Mouse (Mus musculus): Measurements from ENCODE around the gene Irf3.

Irf3 gene

DNA sequence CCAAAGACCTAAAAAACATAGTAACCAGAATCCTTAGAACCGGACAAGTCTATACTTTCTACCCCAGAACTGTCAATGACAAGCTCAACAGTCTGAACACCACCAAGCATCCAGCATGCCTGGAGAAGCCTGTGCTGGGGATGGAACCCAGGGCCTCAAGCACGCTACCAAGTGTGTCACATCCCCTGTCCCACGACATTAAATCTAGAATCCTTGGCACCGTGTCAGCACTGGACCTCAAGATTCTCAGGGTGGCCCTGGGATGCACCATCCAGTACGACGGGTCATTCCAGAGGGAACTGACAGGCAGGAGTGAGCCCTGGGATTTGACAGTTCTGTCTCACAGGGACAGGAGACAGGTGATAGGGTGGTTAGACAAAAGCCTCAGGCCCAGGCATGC lies 32.5 kb downstream of the Irf3 start:
- CTCF ChIA-PET: no interaction called here

DNA sequence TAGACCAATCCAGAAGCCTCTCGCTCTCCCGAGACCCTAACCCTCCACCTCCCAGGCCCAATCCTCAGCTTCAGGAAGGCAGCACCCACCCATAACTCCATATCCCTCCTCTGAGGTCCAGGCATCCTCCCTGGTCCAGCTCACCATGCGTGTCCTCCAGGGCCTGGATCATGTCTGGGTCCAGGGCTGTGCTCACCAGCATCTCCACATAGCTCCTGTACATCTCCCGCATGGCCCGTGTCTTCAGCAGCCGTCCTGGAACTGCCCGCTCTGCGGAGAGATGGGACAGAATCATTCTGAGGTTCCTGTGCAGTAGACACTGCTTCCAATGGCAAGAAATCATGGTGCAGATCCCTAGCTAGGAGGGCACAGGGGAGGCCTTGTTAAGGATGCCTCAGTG lies 33.4 kb downstream of the Irf3 start:
- CTCF ChIA-PET: no interaction called here

DNA sequence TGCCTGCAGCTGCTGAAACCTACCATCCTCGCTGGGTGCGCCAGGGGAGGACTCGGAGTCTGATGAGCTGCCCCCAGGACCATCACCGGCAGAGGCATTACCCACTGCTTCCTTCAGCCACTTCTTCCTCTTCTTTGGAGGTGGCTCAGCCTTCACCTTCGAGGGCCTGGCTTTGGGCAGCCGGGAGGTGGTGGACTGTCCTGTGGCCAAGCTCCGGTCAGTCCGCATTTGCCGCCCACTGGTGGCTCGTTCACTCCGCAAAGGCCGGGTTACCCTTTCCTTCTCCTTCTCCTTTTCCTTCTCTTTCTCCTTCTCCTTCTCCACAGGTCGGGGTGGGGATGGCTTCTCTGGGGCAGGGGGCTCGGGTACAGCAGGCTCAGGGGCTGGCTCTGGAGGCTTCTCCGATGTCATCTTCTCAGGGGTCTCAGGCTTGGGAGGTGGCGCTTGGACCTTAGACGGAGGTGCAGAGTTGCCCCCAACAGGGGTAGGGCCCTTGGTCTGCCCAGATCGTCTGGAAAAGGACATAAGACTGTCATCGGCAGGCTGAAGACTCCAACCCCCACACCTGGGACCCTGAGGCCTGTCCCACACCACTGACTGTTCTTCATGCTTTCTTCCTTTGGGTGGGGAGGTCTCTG lies 36.4 kb downstream of the Irf3 start:
- CTCF ChIA-PET: interaction anchor here (0.5 kb wide), 1 partner anchor 441 kb away, joined by 3 read pairs; no protein-coding TSS in a partner anchor

DNA sequence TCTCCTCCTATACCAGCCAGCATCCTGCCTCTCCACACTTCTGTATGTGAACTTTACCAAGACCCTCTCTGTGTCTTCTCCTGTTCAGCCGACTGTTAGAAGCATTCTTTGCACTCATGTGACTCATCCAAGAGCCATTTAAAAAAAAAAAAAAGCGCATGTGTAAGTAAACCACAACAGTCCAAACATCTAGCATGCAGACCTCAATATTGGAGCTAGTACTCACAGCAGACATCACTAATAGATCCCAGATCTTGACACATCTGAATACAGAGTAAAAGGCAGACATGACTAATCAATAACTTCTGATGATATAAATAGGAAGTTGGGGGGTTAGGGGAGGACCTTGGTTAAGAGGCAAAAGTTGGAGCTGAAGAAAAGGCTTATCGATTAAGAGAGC lies 38.2 kb downstream of the Irf3 start:
- CTCF ChIA-PET: interaction anchor here (0.7 kb wide), 1 partner anchor 43 kb away, joined by 9 read pairs; no protein-coding TSS in a partner anchor

DNA sequence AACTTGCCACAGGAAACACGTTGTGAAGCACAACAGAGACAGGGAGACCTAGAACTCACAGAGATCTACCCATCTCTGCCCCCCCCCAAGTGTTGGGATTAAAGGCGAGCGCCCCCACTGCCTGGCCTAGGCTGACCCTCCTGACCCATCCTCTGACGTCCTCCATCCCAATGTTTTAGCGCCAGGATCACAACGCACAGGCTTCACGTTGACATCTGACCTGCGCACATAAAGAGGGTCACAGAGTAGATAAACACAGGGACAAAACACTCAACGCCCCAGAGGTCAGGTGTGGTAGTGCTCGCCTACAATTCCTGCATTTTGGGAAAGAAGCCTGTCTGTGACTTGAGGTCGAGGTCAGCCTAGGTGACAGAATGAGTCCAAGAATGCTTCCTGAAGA lies 39.3 kb downstream of the Irf3 start:
- CTCF ChIA-PET: interaction anchor here (0.6 kb wide), 1 partner anchor 241 kb away, joined by 6 read pairs; the partner anchor contains the start of gene Slc6a21

DNA sequence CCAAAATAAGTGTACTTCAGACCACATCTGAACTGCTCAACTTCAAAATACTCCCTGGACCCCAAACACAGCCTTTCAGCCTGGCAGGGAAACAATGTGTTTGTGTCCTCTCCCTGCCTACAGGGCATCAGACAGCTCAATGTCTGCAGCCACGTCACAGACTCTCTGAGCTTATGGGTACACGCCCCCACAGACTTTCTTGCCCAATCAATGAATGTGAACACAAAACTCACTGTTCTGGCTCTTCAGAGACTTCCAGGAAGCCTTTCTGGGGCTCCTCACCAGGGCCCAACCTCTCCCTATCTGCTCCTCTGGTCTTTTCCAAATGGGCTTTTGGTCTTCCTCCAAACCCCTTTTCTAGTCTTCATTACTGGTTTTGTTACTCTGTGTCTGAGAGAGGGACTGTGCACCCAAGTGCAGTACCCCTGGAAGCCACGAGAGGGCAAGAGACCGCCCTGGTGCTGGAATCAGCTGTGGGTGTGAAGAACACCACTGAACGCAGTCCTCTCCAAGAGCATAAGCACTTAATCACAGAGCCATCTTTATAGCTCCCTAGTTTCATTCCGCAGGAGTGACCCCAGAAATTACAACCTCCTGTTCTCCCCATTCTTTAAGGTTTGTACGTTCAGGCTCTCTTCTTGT lies 40.4 kb downstream of the Irf3 start:
- CTCF ChIA-PET: interaction anchor here (0.9 kb wide), 1 partner anchor 12 kb away, joined by 3 read pairs; no protein-coding TSS in a partner anchor

DNA sequence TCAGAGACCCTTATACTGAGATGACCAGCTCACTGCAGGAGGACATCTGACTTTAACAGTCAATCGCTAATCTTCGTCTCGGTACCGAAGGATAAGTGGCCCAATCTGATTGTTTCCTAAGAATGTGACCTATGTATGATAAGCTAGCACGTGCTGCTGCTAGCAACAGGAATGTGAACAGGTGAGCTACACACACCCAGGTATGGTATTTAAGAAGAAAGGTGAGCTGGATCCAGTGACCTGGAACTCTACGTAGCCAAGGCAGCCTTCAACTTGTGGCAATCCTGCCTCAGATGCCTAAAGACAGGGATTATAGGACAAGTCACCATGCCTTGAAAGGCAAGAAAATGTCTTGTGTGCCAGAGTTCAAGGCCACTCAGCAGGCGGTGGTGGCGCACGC lies 41.0 kb downstream of the Irf3 start:
- CTCF ChIA-PET: interaction anchor here (0.9 kb wide), 1 partner anchor 13 kb away, joined by 3 read pairs; no protein-coding TSS in a partner anchor

DNA sequence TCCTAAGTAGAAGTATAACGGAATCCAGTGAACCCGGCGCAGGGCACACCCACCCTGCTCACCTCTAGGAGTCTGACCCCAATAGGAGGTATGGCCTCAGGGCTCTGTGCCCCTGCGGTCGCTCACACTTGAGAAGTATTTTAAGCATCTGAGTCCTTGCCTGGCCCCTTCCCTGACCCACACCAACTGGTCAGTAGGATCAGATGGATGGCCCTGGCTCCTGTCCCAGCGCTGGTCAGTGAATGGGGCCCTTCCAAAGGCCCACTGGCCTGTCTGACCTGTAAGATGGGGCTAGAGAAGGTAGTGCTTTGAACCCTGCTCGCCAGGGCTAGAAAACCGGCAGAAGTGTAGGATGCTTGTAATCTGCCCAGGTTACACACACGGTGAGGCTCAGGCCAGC lies 43.4 kb downstream of the Irf3 start:
- CTCF ChIA-PET: no interaction called here

DNA sequence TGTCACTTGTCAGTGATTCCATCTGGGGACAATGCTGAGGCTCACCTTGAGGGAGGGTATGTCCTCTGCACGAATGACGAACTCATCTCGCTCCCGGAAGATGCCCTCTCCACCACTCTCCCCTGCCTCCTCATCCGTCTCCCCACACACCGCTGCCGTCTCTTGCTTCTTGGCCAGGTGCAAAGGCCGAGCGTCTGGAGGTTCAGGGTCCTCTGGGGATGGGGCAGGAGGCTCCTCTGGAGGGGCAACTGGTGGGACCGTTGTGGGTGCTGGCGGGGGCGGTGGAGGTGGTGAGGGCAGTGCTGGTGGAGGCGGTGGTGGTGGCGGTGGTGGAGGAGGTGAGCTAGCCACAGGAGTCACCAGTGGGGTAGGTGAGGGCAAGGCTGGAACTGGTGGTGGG lies 45.9 kb downstream of the Irf3 start:
- CTCF ChIA-PET: no interaction called here

DNA sequence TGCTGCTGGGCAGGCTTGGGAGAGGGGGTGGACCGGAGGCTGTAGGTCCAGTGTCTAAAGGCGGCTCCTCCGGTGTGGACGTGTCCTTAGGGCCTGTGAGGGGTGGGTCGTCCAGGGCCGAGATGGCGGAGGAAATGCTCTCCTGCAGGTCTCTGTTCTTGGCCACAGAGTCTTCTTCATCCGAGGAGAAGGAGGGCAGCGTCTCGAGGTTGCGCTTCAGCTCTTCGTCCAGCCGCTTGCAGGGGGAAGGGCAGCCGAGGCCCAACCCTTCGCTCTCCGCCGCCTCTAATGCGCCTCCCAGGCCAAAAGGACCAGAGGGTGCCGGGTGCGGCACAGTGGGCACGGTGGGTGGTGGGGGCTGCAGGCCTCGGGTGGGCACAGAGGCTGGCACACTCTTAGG lies 48.3 kb downstream of the Irf3 start:
- CTCF ChIA-PET: no interaction called here

DNA sequence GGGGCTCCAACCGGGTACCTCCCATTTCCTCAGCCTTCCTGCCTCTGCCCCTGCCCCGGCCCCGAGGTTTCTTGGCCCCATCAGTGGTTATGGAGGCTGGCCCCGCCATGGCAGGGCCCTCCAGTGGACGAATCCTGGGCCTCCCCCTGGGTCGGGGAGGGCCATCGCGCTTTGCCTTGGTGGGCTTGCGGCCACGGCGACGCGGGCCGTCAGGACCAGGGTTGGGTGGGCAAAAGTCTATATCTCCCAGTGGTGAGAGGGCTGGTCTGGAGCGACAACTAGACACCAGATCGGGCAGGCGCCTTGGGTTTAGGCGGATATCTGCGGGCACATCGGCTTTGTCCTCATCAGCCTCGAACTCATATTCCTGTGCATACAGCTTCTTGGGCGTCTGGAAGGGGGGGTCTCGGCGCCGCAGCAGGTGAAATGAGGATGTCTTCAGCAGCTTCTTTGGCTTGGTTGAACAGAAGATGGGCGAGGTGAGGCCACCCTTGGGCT lies 49.5 kb downstream of the Irf3 start:
- CTCF ChIA-PET: no interaction called here

DNA sequence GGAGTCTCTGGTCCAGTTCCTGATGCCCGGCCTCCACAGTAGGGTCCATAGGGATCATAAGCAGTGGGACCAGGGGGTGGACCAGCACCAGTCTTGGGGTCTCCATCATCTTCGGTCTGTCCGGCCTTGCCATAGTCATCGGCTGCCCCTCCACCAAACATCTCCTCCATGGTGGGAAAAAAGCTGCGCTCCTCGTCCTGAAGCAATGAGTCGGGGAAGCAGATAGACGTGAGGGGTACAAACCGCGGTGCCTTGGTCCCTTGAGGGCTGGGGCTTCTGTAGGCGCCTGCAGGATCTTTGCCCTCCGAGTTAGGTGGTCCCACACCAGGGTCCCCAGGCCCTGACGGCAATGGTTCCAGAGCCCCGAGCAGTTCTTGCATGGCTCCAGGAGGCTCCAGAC lies 50.0 kb downstream of the Irf3 start:
- CTCF ChIA-PET: no interaction called here

DNA sequence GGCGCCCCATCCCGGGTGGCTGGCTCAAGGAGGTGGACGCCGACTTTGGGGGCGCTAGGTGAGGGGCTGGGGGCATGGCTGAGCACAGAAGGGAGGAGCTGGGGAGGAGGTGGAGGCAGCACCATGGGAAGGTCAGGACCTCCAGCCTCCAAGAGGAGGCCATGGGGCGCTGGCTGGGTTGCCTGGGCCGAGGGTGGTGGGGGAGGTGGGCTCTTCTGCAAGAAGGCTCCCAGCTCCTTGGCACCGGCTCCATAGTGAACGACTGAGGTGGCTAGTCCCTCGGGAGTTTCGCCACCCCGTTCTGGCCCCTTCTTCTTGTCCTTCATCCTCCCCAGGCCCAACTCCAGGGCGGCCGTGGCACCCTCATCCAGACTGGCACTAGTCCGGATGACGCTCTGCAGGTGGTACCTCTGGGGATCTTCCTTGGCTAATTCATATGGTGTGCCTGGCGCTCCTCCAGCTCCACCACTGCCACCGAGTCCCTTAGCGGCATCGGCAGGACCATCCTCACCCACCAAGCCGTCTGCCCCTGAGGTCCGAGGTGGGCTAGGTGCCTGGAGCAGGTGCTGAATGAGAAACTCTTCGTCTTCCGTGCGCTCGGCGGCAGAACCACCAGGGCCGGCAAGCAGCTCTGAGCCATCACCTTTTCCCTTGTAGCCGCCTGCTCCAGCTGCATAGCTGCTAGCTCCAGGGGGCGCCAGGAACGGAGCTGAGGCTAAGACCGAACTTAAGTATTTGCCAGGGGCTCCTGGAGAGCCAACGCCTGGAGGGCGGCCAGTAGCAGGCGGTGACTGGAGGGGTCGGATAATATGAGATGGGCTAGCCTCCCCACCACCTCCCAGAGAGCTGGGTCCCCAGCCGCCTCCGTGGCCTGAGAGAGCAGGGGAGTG lies 50.8 kb downstream of the Irf3 start:
- CTCF ChIA-PET: no interaction called here

DNA sequence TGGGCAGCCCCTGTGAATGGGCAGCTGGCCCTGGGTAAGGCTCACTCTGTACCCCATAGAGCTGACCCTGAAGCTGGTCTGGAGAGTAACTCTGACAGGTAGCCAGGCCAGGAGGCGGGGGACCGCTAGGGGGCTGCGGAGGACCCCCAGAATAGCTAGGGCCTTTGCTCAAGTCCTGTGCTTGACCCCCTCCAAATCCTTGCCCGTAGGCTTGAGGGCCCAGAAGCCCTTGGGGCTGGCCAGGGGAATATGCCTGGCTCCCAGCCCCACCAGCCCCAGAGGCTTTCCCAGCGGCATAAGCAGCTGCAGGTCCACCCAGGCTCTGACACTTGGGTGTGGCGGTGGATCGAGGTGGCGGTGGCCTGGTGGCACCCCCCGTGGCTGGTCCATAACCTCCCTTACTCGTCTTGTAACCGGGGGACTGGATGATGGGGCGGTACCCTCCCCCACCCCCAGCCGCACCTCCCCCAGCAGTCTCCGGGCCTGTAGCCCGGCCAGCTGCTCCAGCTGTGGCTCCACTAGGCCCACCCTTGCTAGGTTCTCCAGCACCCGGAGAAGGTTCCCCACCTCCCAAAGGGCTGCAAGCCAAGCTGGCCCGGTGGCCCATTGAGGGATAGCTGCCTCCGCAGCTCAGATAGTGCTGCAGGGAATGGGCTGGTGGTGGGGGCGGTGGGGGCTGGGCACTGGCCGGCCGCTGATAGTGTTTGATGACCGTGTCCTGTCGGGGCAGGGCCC lies 51.6 kb downstream of the Irf3 start:
- CTCF ChIA-PET: no interaction called here

DNA sequence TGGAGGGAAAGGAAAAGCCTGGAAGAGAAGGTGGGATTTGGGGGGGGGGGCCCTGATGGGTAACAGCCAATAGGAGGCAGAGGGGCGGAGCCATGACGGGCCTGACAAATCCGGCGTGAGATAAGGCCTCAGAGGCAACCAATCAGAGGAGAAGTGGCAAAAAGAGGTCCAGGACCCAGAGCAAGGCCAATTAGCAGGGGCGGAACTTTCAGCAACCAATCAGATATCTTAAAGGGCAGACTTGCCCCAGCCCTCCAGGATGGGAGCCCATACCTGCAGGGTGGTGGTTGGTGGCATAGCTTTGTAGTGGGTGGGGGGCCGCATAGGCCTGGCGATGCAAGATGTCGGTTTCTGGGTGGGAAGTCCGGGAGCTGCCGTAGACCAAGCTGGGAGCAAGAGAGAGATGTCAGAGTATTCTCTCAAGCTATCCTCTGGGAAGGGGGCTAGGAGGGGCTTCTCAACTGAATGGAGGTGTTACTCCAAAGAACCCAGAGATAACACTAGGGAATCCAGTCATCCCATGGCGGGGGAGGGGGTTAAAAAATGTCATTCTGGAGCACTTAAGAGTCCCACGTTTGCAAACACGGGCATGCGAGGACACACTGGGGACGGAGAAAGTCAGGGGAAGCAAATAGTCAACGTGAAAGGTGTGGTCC lies 53.6 kb downstream of the Irf3 start:
- CTCF ChIA-PET: interaction anchor here (0.7 kb wide), 1 partner anchor 13 kb away, joined by 4 read pairs; no protein-coding TSS in a partner anchor

DNA sequence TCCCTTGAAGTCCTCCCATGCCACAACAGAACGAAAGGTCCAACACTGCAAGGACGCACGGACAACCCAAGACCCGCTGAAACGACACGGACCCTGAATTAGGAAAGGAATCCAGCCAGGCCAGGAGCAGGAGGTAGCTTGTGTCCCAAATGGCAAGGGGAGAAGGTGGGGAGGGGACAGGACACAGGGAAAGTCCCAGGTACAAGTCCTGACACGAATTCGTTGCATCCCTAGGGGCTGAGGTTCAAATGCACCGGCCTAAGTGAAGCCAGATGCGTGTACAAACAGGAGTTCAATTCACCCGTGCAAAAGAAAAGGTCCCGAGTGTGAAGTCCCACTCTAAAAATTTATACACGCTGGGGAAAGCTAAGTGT lies 54.1 kb downstream of the Irf3 start:
- CTCF ChIA-PET: interaction anchor here (0.7 kb wide), 1 partner anchor 12 kb away, joined by 4 read pairs; no protein-coding TSS in a partner anchor

All from spleen, embryonic (tissue).